Mouse (Mus musculus) limb, embryonic 13.5 days (tissue): ENCODE measurements around the gene Alad. TPM values are rescaled to one million over a fixed set of nuclear protein-coding genes. Genes with fewer than 3 reads are reported as not detected.

Experiments used
- ATAC-seq: fragments of 200-750 bp; cut with Nextera tagmentation; 2 replicates; pipeline ENCODE4 v1.8.0; 2017; ENCODE audit warnings: low read depth, moderate number of reproducible peaks, moderate TSS enrichment; ENCODE audit not compliant: low FRiP score
- H3K27ac ChIP-seq: fragments of 300-500 bp; sonication (generic); 2 replicates; pipeline ENCODE4 v1.5.1; 2015; ENCODE audit warnings: inconsistent platforms, mild to moderate bottlenecking, moderate library complexity
- H3K27me3 ChIP-seq: fragments of 300-500 bp; sonication (generic); 2 replicates; pipeline ENCODE4 v1.6.1; 2015; ENCODE audit warnings: mild to moderate bottlenecking, inconsistent platforms
- H3K36me3 ChIP-seq: fragments of 300-500 bp; sonication (generic); 2 replicates; pipeline ENCODE4 v1.6.1; 2015; ENCODE audit warnings: inconsistent platforms, mild to moderate bottlenecking, moderate library complexity
- H3K4me1 ChIP-seq: fragments of 300-500 bp; sonication (generic); 2 replicates; pipeline ENCODE4 v1.6.1; 2015; ENCODE audit warnings: inconsistent platforms
- H3K4me2 ChIP-seq: fragments of 300-500 bp; sonication (generic); replicated peaks from 2 replicates; pipeline ENCODE4 v1.6.1; 2015; ENCODE audit warnings: inconsistent platforms, mild to moderate bottlenecking, moderate library complexity
- H3K4me3 ChIP-seq: fragments of 300-500 bp; sonication (generic); 2 replicates; pipeline ENCODE4 v1.5.1; 2015; ENCODE audit warnings: moderate library complexity, mild to moderate bottlenecking, inconsistent platforms
- H3K9ac ChIP-seq: fragments of 300-500 bp; sonication (generic); 2 replicates; pipeline ENCODE4 v1.6.1; 2015; ENCODE audit warnings: mild to moderate bottlenecking, inconsistent platforms
- H3K9me3 ChIP-seq: fragments of 300-500 bp; sonication (generic); 2 replicates; pipeline ENCODE4 v1.6.1; 2016; ENCODE audit warnings: inconsistent platforms
- WGBS: fragments of 180-500 bp; shearing (Covaris S2); methylation state at CpG from one replicate; pipeline ENCODE4 v1.1.7; 2015; 5-methylcytosine and 5-hydroxymethylcytosine counted together
- polyA plus RNA-seq: library from polyadenylated mRNA; unstranded; fragments of >200 nt; fragmentation: Nextera tagmentation; extraction: Ambion mirVana; gene quantifications from 2 replicates; pipeline ENCODE4 v1.2.1, GENCODE M21; 2015

The Alad gene
- polyA plus RNA-seq, 1 experiment from 2014 or later: 79.7 TPM

- H3K36me3 ChIP-seq: peaks cover 26% of the 10 kb centered on the region
- H3K4me1 ChIP-seq: peaks cover 33% of the 10 kb centered on the region
- no peak overlapping the region for H3K4me3 ChIP-seq
- no peaks in the 10 kb centered on the region for H3K27me3 ChIP-seq
- no peak overlapping the region for H3K9ac ChIP-seq
- H3K9me3 ChIP-seq: no peaks in the 10 kb centered on the region
- no peak overlapping the region for H3K4me2 ChIP-seq
- no peak for ATAC-seq
- WGBS: 86% methylated on average over 1 of the region's 1 CpGs
- no peak overlapping the region for H3K27ac ChIP-seq
These were observed 3.1 kb downstream of the Alad start for GRCm38 (mm10) chr4:62516579-62516978.

DNA sequence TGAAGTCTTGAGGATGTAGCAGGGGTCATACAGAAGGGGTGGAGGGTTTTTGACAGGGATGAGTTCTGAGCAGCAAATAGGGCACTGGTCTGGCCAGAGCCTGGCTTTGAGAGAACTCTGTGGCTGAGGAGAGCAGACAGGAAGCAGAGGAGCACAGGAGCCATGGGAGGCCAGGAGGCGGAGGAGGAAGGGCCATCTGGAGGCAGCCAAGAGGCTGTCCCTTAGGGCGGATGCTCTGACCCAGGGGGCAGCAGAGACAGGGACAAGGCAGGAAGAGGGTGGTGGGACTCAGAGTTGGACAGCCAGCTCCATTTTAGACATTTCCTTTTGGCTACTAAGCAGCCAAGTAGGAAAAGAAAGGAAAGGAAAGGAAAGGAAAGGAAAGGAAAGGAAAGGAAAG, 3.6 kb downstream of the Alad start:
- H3K27me3 ChIP-seq: no peaks in the 10 kb centered on the region
- peaks cover 33% of the 10 kb centered on the region for H3K4me1 ChIP-seq
- H3K36me3 ChIP-seq: peaks cover 31% of the 10 kb centered on the region
- H3K9ac ChIP-seq: no peak overlapping the region
- no peak overlapping the region for H3K4me3 ChIP-seq
- no peak for ATAC-seq
- WGBS: 53% methylated on average over 2 of the region's 2 CpGs
- H3K9me3 ChIP-seq: no peaks in the 10 kb centered on the region
- no peak overlapping the region for H3K4me2 ChIP-seq
- no peak overlapping the region for H3K27ac ChIP-seq

DNA sequence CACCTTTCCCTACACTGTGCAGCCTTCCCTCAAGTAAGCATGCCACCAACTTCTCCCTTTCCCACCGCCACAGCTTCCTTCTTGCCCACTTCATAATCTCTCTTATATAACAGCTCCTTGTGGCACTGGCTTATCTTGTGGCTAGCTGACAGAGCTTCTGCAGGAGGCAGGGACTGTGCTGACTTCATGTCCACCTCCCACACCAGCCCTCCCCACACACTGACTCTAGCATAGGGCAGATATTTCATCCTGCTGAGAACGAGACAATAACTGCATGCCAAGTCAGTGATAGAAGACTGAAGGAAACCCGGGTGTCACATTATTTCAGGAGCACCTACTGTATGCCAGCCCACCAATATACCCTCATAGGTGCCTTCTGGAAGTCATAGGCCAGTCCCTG, 4.2 kb downstream of the Alad start:
- ATAC-seq: no peak
- no peak overlapping the region for H3K9ac ChIP-seq
- H3K9me3 ChIP-seq: no peaks in the 10 kb centered on the region
- 82% methylated on average over 3 of the region's 3 CpGs for WGBS
- H3K4me1 ChIP-seq: peaks cover 33% of the 10 kb centered on the region
- H3K27me3 ChIP-seq: no peaks in the 10 kb centered on the region
- H3K4me3 ChIP-seq: no peak overlapping the region
- H3K4me2 ChIP-seq: no peak overlapping the region
- peaks cover 37% of the 10 kb centered on the region for H3K36me3 ChIP-seq
- no peak overlapping the region for H3K27ac ChIP-seq

DNA sequence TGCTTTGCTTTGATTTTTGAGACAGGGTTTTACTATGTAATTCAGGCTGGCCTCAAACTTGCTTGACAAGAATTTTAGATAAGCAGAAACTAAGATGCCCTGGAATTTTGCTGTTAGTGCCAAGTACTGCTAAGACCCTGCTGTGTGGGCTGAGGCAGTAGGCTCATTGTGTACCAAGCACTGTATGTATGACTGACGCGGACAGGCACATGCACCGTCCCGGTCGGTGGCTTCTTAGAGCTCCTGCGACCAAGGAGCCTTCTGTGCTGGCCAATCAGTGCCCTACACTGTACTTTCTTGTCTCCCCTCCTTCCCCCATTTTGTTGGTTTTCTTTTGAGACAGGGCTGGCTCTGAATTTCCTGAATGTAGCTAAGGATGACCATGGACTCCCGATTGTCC, 4.7 kb downstream of the Alad start:
- WGBS: 91% methylated on average over 7 of the region's 7 CpGs
- Histone ChIP-seq H3K27ac (no peak overlapping the region), H3K9me3 (no peaks in the 10 kb centered on the region)

GRCm38 (mm10) chr4:62513998-62514506, 5.7 kb downstream of the Alad start:
- WGBS: 43% methylated on average over 11 of the region's 11 CpGs
- Histone ChIP-seq H3K36me3 (peaks cover 51% of the 10 kb centered on the region), H3K4me1 (peaks cover 31% of the 10 kb centered on the region), H3K9me3 (no peaks in the 10 kb centered on the region), H3K27me3 (no peaks in the 10 kb centered on the region), H3K9ac (no peak overlapping the region), H3K4me2 (no peak overlapping the region), H3K27ac (no peak overlapping the region), H3K4me3 (no peak overlapping the region)
- ATAC-seq: no peak

More for the DNA sequence above, 4.7 kb downstream of the Alad start:
- no peak overlapping the region for H3K4me2 ChIP-seq
- ATAC-seq: no peak
- no peak overlapping the region for H3K9ac ChIP-seq
- H3K36me3 ChIP-seq: peaks cover 42% of the 10 kb centered on the region
- H3K4me1 ChIP-seq: peaks cover 33% of the 10 kb centered on the region
- no peaks in the 10 kb centered on the region for H3K27me3 ChIP-seq
- H3K4me3 ChIP-seq: no peak overlapping the region

DNA sequence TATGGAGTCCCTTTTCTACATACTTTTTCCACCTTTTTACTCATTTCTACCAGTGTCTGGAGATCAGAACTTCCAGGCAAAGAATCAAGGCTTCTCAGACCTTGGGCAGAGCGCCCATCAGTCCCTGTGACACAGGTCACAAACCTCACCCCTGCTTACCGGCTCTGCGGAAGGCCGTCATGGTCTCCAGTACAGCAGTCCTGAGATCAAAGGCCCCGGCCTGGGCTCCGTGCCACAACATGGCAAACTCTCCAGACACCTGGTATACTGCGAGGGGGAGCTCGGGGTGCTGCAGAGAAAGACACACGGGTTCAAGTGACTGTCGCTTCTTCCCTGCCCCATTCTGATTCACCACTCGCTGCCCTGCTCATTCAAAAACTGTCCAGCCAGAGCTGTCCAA, 9.8 kb downstream of the Alad start:
- peaks cover 69% of the 10 kb centered on the region for H3K36me3 ChIP-seq

DNA sequence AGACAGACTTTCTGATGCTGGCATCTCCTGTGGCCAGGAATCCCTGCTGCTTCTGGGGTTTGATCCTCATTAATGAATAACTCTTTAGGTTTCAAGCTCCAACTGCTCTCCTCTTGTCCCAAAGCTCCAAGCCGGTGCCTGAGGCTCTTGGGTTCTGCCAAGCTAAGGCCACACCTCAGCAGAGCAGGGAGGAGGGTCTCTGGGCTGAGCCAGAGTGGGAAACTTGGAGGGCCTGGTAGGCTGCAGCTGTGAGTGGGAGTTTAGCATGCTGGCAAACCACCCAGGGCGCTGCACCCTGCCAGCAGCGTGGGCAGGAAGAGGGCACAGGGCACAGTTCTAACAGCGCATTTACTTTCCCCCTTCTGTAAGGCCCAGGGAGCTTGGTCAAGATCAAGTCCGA, 10.9 kb downstream of the Alad start:
- Histone ChIP-seq H3K4me2 (no peak overlapping the region), H3K4me1 (no peaks in the 10 kb centered on the region), H3K9ac (no peak overlapping the region), H3K9me3 (no peaks in the 10 kb centered on the region), H3K4me3 (no peak overlapping the region), H3K27me3 (no peaks in the 10 kb centered on the region), H3K36me3 (peaks cover 66% of the 10 kb centered on the region), H3K27ac (no peak overlapping the region)
- WGBS: 95% methylated on average over 5 of the region's 5 CpGs
- ATAC-seq: no peak

More for the DNA sequence above, 9.8 kb downstream of the Alad start:
- no peak for ATAC-seq
- Histone ChIP-seq H3K9ac (no peak overlapping the region; the same call in 1 of the 2 replicates), H3K27ac (no peak overlapping the region), H3K4me2 (no peak overlapping the region), H3K4me1 (no peaks in the 10 kb centered on the region), H3K27me3 (no peaks in the 10 kb centered on the region), H3K4me3 (no peak overlapping the region), H3K9me3 (no peaks in the 10 kb centered on the region)
- 88% methylated on average over 11 of the region's 11 CpGs for WGBS

DNA sequence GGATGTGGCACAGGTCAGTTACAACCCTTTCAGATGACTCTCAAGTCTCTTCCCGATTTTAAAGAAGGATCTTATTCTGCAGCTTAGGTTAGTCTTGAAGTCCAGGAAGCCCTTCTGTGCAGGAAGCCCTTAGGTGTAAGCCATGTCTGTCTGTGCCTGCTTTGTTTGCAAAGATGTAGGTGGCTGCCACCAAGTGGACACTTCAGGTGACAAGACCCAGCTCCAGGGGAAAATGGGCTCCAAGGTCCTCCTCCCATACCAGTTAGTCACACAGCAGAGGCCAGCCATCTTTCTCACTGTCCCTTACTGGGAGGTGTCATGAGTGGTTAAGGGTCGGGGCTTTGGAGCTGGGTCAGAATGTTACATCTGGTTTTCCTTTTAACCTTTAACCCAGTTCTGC, 12.9 kb downstream of the Alad start:
- no peaks in the 10 kb centered on the region for H3K9me3 ChIP-seq
- no peak for ATAC-seq
- 55% methylated on average over 2 of the region's 2 CpGs for WGBS

DNA sequence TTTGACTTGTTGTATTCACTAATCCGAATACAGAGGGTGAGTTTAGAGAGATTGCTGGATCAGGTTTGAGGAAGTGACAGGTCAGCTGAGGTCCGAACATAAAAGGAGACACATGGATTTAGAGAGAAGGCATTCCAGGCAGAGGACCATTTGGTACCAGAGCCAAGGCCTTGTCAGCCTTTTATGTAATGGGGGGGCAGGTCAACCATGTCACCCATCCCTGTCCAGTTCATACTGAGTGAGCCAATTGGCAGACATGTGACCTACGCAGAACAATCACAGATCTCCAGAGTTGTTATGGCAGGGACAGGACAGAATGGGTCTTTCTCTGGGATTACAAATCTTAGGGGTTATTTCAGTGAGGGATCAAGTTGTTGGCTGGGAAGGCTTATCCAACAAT, 13.7 kb downstream of the Alad start:
- no peak overlapping the region for H3K4me2 ChIP-seq
- H3K36me3 ChIP-seq: peaks cover 38% of the 10 kb centered on the region
- H3K9me3 ChIP-seq: no peaks in the 10 kb centered on the region
- H3K27me3 ChIP-seq: no peaks in the 10 kb centered on the region
- H3K27ac ChIP-seq: no peak overlapping the region
- peaks cover 13% of the 10 kb centered on the region for H3K4me1 ChIP-seq
- no peak overlapping the region for H3K4me3 ChIP-seq
- H3K9ac ChIP-seq: no peak overlapping the region
- 84% methylated on average over 3 of the region's 3 CpGs for WGBS
- no peak for ATAC-seq

More for the DNA sequence above, 12.9 kb downstream of the Alad start:
- H3K27ac ChIP-seq: no peak overlapping the region
- peaks cover 46% of the 10 kb centered on the region for H3K36me3 ChIP-seq
- no peak overlapping the region for H3K4me3 ChIP-seq
- H3K27me3 ChIP-seq: no peaks in the 10 kb centered on the region
- H3K9ac ChIP-seq: no peak overlapping the region
- peaks cover 8% of the 10 kb centered on the region for H3K4me1 ChIP-seq
- H3K4me2 ChIP-seq: no peak overlapping the region

GRCm38 (mm10) chr4:62503374-62503970, 16.2 kb downstream of the Alad start, which contains the start of gene Hdhd3:
Hdhd3 (minus strand) TSS chr4:62503467.
- Histone ChIP-seq H3K9ac (peak within 1 kb of the TSS; percentile 83), H3K9me3 (no peaks in the 10 kb centered on the region), H3K4me1 (peaks cover 17% of the 10 kb centered on the region), H3K27me3 (no peaks in the 10 kb centered on the region), H3K4me3 (peak within 1 kb of the TSS; percentile 79), H3K36me3 (peaks cover 29% of the 10 kb centered on the region), H3K4me2 (peak within 1 kb of the TSS; percentile 76), H3K27ac (peak within 1 kb of the TSS; percentile 22; the same call in 1 of the 2 replicates)
- 72% methylated on average over 3 of the region's 3 CpGs for WGBS
- no peak for ATAC-seq

DNA sequence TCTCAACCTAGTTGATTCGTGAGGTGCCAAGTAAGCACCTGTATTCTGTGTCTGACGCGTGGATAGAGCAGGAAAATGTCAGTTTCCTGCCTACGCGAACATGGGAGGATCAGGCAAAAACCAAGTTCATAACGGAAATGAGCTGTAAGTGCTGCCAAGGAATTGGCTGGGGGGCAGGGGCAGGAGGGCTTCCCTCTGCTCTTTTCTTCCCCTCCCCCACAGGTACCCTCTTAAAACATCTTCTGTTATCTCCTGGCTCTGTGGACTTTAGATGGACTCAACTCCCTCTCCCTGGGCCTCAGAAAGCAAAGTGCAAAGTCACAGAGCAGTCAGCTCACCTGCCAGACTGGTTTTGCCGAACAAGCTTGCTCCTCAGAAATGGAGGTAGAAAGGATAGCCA, 16.7 kb downstream of the Alad start:
- H3K4me1 ChIP-seq: peaks cover 17% of the 10 kb centered on the region
- H3K4me3 ChIP-seq: no peak overlapping the region
- no peak overlapping the region for H3K9ac ChIP-seq
- no peaks in the 10 kb centered on the region for H3K9me3 ChIP-seq
- no peak for ATAC-seq
- no peak overlapping the region for H3K4me2 ChIP-seq
- 73% methylated on average over 7 of the region's 7 CpGs for WGBS
- no peaks in the 10 kb centered on the region for H3K27me3 ChIP-seq
- H3K36me3 ChIP-seq: peaks cover 29% of the 10 kb centered on the region
- H3K27ac ChIP-seq: no peak overlapping the region

DNA sequence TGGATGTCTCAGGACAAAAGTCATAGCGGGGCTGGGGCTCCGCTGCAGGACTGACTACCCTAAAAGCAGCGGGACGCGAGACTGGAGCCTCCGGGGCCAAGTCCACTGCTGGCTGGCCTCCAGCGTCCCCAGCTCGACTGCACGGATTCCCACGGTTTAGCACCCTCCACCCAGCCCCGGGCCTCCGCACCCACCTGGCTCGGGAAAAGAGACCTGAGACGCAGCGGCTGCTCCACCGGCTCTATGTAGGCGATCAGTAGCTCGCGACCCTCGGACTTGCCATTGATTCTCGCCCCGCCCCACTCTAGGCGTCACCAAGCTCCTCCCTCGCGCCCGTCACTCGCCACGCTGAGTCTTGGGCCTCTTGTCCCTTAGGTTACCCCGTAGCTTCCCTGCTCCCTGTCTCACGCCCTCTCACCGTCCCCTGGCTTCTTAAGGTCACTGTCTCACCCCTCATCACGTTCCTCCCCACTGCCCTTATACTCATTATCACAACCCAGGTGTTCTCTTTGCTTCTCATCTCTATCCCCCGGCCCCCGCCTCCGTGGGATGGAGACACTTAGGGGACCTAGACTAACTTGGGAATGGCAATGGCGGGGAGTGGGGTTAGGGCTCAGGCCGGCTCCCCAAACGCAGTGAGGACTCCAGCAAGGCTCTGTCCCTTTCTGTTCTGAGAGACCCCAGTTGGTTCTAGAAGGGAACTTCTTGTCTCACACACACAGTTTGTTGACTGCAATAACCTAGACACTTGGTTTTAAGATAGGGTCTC, 17.6 kb downstream of the Alad start:
- Histone ChIP-seq H3K4me1 (peaks cover 17% of the 10 kb centered on the region), H3K9me3 (no peaks in the 10 kb centered on the region), H3K9ac (peak overlapping the region; percentile 83), H3K36me3 (peaks cover 29% of the 10 kb centered on the region), H3K27me3 (no peaks in the 10 kb centered on the region), H3K4me2 (peak overlapping the region; percentile 76), H3K4me3 (peak overlapping the region; percentile 79), H3K27ac (peak overlapping the region; percentile 69; the same call in 1 of the 2 replicates)
- 2% methylated on average over 38 of the region's 38 CpGs for WGBS
- ATAC-seq: peak; percentile 95
